Mouse (Mus musculus) neutrophil, adult 5-6 weeks (primary cell): ENCODE measurements around the gene Ccdc153. TPM values are rescaled to one million over a fixed set of nuclear protein-coding genes. Genes with fewer than 3 reads are reported as not detected.

Experiments used
- ATAC-seq: fragments of 151-379, 151-347 bp; 2 replicates; pipeline ENCODE4 v1.8.0; 2017; ENCODE audit warnings: mild to moderate bottlenecking, moderate TSS enrichment; ENCODE audit not compliant: insufficient number of reproducible peaks, poor library complexity, low FRiP score, severe bottlenecking; ENCODE audit errors: extremely low read depth
- total RNA-seq: library from RNA; stranded (forward); fragments of 200-1000 nt; gene quantifications from 2 replicates; pipeline ENCODE4 v1.2.3, GENCODE M21; 2017

Ccdc153 gene
- total RNA-seq, 1 experiment from 2014 or later: not detected

GRCm38 (mm10) chr9:44268027-44268360 lies 27.5 kb downstream of the Ccdc153 start:
- peak; percentile 80 for ATAC-seq

DNA sequence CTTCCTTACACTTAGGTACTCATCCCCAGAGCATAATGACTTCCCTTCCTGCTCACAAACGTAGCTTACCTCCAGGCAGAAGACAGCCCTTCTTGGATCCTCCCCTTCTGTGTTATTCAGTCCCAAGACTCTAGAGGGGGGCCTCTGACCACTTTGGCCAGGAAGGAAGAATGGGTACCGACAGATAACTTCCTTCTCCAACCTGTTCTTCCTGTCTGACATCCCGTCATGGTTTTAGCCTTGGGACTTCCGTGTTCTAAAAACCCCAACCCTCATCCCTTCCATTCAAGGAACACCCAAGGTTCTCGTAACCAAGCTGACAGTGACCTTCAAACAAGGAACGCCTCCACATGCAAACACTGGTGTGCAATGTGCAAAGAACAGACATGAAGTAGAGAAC lies 28.0 kb downstream of the Ccdc153 start, which contains the start of gene Nlrx1:
Nlrx1 (minus strand) TSS at position 168 of the 400 bp plus-strand sequence.
- ATAC-seq: peak; percentile 25; the same call in 1 of the 2 replicates

DNA sequence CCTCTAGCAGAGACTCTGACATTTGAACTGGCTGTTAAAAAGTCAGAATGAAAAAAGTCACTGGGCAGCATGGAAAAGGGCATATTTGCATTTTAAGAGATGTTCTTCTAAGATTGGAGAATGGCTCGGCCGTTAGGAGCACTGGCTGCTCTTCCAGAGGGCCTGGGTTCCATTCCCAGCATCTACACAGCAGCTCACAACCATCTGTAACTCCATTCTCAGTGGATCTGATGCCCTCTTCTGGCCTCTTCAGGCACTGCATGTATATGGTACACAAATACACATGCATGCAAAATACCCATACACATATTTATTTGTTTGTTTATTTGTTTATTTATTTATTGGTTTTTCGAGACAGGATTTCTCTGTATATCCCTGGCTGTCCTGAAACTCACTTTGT lies 28.6 kb downstream of the Ccdc153 start:
- ATAC-seq: no peak

DNA sequence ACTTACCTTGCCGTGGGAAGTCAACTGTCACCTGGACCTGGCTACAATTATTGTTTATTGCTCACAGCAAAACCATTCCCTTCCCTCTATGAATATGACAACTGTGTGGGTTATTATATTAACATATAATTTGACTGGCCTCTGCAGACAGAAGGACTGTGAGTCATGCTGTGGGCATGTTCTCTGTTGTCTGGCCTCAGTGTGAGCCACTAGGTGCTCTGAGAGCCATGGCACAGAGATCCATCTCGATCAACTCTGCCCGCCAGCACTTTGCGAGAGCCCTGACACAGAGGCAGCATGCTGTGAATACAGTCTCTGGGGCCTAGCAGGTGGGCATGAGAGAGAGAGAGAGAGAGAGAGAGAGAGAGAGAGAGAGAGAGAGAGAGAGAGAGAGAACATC lies 29.5 kb downstream of the Ccdc153 start:
- no peak for ATAC-seq

GRCm38 (mm10) chr9:44283183-44283582 lies 42.7 kb downstream of the Ccdc153 start:
- no peak for ATAC-seq

DNA sequence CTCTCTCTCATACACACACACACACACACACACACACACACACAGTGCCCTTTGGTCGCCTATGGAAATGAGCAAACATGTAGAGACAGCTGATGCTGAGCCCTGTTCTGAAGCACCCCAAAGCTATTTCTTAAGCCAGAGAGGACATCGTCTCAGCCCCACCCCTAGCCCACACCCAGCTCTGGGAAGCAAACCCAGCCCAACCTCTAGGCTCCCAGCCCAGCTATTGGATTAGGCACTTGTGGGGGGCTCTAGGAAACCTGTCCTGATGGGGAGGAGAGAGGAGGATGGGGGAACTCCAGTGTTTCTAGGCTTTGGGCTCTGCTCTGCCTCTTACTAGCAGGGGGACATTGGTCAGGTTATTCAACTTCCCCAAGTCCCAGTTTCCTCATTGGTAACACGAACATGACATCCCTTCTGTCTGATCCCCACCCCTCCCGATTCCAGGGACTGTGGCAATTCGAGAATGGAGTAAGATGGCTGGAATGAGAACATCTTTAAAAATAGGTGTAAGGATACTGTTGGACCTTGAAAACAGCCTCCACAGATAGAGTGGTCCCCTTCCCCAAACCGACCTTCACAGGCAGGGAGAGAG lies 45.9 kb downstream of the Ccdc153 start:
- no peak for ATAC-seq

DNA sequence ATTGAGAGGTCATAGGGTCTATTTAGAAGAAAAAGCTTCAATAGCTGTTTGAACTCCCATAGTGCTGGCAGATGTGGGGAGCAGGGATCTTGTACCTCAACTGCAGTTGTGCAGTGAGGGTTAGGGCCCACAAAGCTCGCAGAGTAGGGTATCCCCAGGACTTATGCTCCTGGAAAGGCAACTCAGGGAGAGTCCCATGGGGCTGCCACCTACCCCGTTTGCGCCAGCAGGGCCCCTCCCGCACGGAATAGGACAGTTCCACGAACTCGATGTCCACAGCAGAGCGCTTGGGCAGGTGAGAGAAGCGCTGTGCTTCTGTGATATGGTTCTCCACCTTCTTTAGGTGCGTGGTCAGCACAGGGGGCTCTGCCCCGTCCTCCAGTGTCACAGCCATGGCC lies 46.5 kb downstream of the Ccdc153 start:
- 0 out of 2 replicates have a peak, but pooled peaks have one; percentile 6 for ATAC-seq

GRCm38 (mm10) chr9:44287401-44288075 lies 47.1 kb downstream of the Ccdc153 start:
- ATAC-seq: no peak

DNA sequence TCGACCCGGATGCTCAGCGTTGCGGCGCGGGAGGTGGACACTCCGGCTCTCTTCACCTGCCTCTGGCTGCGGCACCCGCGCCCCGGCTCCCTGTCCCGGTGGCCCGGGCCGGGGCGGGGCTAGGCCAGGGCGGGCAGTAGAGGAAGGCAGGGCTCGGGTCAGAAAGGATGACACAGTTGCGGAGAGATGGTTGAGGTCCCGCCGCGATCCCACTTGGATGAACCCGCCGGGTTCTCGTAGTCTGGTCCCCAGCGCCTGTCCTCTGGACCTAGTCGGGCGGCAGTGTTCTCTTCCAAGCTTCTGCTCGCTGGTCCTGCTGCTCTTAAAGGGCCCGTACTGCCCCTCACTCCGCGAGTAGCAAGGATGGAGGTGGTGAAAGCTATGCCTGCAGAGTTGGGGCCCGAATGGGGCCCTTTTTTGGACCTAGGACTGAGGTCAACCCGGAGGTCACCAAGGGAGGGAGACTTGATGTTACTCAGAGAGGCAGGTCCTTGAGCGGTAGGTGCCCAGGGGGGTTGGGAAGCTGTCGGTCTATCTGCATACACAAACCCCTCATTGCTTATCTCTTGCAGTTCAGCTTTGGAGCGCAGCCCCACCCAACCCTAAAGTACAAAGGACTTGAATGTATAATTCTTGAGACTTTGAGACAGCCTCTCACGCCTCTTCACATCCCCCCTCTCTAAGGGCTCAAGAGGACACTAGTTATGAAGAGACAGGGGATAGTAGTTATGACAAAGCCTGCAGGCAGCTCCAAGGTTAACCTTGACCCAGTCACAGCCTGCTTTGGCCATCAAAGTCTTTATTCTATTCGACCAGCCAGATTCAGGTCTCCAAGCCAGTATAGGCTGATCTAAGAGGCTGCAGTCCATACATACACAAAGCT lies 47.8 kb downstream of the Ccdc153 start, which contains the start of gene Abcg4:
Abcg4 (minus strand) TSS at position 540 of the 883 bp plus-strand sequence.
- ATAC-seq: no peak

DNA sequence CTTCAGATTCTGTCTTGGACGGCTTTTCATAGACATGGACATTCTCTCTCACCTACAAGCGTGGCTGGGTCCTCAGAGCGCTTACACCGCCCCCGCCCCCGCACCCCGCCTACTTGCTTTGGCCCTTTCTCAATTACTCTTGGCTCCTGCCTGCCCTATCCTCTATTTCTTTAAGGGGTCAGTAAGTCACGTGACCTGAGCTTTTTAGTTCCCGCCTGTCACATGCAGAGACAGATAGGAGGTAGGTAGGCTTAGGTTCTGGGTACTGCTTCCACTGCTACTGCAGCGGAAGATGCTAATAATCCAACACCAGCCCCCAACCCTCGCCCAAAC lies 48.4 kb downstream of the Ccdc153 start:
- no peak for ATAC-seq

DNA sequence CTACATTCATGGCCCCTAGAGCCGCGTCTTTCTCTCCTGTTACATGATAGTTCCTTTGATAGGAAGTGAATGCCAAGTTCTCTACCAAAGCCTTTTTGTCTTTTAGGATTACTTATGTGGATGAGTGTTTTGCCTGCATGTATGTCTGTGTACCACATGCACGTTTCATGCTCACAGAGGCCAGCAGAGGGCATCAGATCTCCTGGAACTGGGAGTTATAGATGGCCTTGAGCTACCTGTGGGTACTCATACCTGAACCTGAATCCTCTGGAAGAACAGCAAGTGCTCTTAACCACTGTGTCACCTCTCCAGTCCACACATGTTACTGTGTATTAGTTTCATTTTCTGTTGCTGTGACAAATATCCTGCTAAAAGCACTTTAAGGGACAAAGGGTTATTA lies 52.0 kb downstream of the Ccdc153 start:
- ATAC-seq: no peak

Other genes starting within 250 kb of the Ccdc153 start
- 47.0 and 50.7 TPM in 2 replicates for gene Thy1, start 197.3 kb upstream of the Ccdc153 start, total RNA-seq
- gene Usp2, start 173.7 kb upstream of the Ccdc153 start, total RNA-seq: 0.49 and 0.81 TPM in 2 replicates
- gene Mfrp, start 138.9 kb upstream of the Ccdc153 start, total RNA-seq: not detected in 2 replicates
- not detected in 2 replicates for gene C1qtnf5, start 133.4 kb upstream of the Ccdc153 start, total RNA-seq
- not detected in 2 replicates for gene Gm49380, start 127.2 kb upstream of the Ccdc153 start, total RNA-seq
- gene Rnf26, start 127.2 kb upstream of the Ccdc153 start, total RNA-seq: 3.8 and 7.2 TPM in 2 replicates
- 2.1 and 2.7 TPM in 2 replicates for gene Mcam, start 106.2 kb upstream of the Ccdc153 start, total RNA-seq
- gene Cbl, start 6.6 kb upstream of the Ccdc153 start, total RNA-seq: 89.2 and 92.0 TPM in 2 replicates
- gene Pdzd3, start 10.8 kb downstream of the Ccdc153 start, total RNA-seq: 1.0 and 1.6 TPM in 2 replicates
- 10.3 and 12.6 TPM in 2 replicates for gene Nlrx1, start 27.9 kb downstream of the Ccdc153 start, total RNA-seq
- 1.4 TPM in 1 of 2 replicates, not detected in the other for gene Abcg4, start 47.9 kb downstream of the Ccdc153 start, total RNA-seq
- gene Hinfp, start 65.0 kb downstream of the Ccdc153 start, total RNA-seq: 32.0 and 46.7 TPM in 2 replicates
- 22.0 and 30.5 TPM in 2 replicates for gene C2cd2l, start 79.6 kb downstream of the Ccdc153 start, total RNA-seq
- gene Dpagt1, start 85.3 kb downstream of the Ccdc153 start, total RNA-seq: 4.4 and 7.1 TPM in 2 replicates
- gene H2afx, start 94.0 kb downstream of the Ccdc153 start, total RNA-seq: 17.6 and 20.0 TPM in 2 replicates
- 3.3 and 11.4 TPM in 2 replicates for gene Hmbs, start 103.6 kb downstream of the Ccdc153 start, total RNA-seq
- gene Vps11, start 121.0 kb downstream of the Ccdc153 start, total RNA-seq: 34.6 and 37.4 TPM in 2 replicates
- 39.9 and 42.2 TPM in 2 replicates for gene Hyou1, start 138.8 kb downstream of the Ccdc153 start, total RNA-seq
- 15.4 and 21.5 TPM in 2 replicates for gene Slc37a4, start 156.2 kb downstream of the Ccdc153 start, total RNA-seq
- gene Rps25, start 166.5 kb downstream of the Ccdc153 start, total RNA-seq: 1,089 and 1,185 TPM in 2 replicates
- gene Trappc4, start 166.9 kb downstream of the Ccdc153 start, total RNA-seq: 31.8 and 32.8 TPM in 2 replicates
- 41.8 and 52.1 TPM in 2 replicates for gene Ccdc84, start 177.9 kb downstream of the Ccdc153 start, total RNA-seq
- gene Foxr1, start 200.5 kb downstream of the Ccdc153 start, total RNA-seq: 0.37 TPM in 1 of 2 replicates, not detected in the other
- gene Upk2, start 214.3 kb downstream of the Ccdc153 start, total RNA-seq: not detected in 2 replicates
- 18.3 and 26.5 TPM in 2 replicates for gene Bcl9l, start 242.1 kb downstream of the Ccdc153 start, total RNA-seq